Mouse (Mus musculus) embryonic fibroblast, embryonic 13.5 days (primary cell): ENCODE data around the gene Mfsd5.

Experiments used
- CTCF ChIP-seq: IDR thresholded peaks from 2 replicates; pipeline ENCODE4 v1.5.1; 2011; ENCODE audit warnings: mild to moderate bottlenecking, control low read depth, low read length, moderate library complexity, borderline replicate concordance; ENCODE audit not compliant: insufficient read depth
- POLR2A ChIP-seq: IDR thresholded peaks from 2 replicates; pipeline ENCODE4 v1.6.1; 2011; ENCODE audit warnings: low read depth, mild to moderate bottlenecking, control low read depth, low read length, moderate library complexity

GRCm38 (mm10) chr15:102271441-102271840 is 7.8 kb upstream of the Mfsd5 start:
- no peak for TF ChIP-seq CTCF
- no peak for TF ChIP-seq POLR2A
